Mouse (Mus musculus) lung, embryonic 15.5 days (tissue): ENCODE results near the gene Rreb1. TPM values are rescaled to one million over a fixed set of nuclear protein-coding genes. Genes with fewer than 3 reads are reported as not detected.

Experiments
- ATAC-seq: fragments of 200-750 bp; cut with Nextera tagmentation; 2 replicates; pipeline ENCODE4 v1.8.0; 2017; ENCODE audit warnings: moderate number of reproducible peaks, borderline replicate concordance; ENCODE audit not compliant: low FRiP score, low TSS enrichment; ENCODE audit errors: extremely low read depth
- H3K27ac ChIP-seq: fragments of 300-500 bp; sonication (generic); 2 replicates; pipeline ENCODE4 v1.5.1; 2015; ENCODE audit warnings: moderate library complexity, mild to moderate bottlenecking, inconsistent platforms
- H3K27me3 ChIP-seq: fragments of 300-500 bp; sonication (generic); 2 replicates; pipeline ENCODE4 v1.6.1; 2015; ENCODE audit warnings: inconsistent platforms
- H3K36me3 ChIP-seq: fragments of 300-500 bp; sonication (generic); 2 replicates; pipeline ENCODE4 v1.6.1; 2015; ENCODE audit warnings: inconsistent platforms
- H3K4me1 ChIP-seq: fragments of 300-500 bp; sonication (generic); 2 replicates; pipeline ENCODE4 v1.6.1; 2015; ENCODE audit warnings: inconsistent platforms
- H3K4me2 ChIP-seq: fragments of 300-500 bp; sonication (generic); 2 replicates; pipeline ENCODE4 v1.6.1; 2015; ENCODE audit warnings: inconsistent platforms, mild to moderate bottlenecking, moderate library complexity
- H3K4me3 ChIP-seq: fragments of 300-500 bp; sonication (generic); 2 replicates; pipeline ENCODE4 v1.5.1; 2015; ENCODE audit warnings: mild to moderate bottlenecking, inconsistent platforms
- H3K9ac ChIP-seq: fragments of 300-500 bp; sonication (generic); 2 replicates; pipeline ENCODE4 v1.6.1; 2015; ENCODE audit warnings: inconsistent platforms
- H3K9me3 ChIP-seq: fragments of 300-500 bp; sonication (generic); 2 replicates; pipeline ENCODE4 v1.6.1; 2016; ENCODE audit warnings: inconsistent platforms
- WGBS: fragments of 180-500 bp; shearing (Covaris S2); methylation state at CpG from one replicate; pipeline ENCODE4 v1.1.7; 2015; 5-methylcytosine and 5-hydroxymethylcytosine counted together
- polyA plus RNA-seq: library from polyadenylated mRNA; unstranded; fragments of >200 nt; fragmentation: Nextera tagmentation; extraction: Ambion mirVana; gene quantifications from 2 replicates; pipeline ENCODE4 v1.2.1, GENCODE M21; 2015

The Rreb1 gene
- polyA plus RNA-seq, 1 experiment from 2014 or later: 17.9 TPM

- Histone ChIP-seq H3K27me3 (no peaks in the 10 kb centered on the region), H3K27ac (no peak overlapping the region), H3K4me2 (no peak overlapping the region), H3K9ac (no peak overlapping the region), H3K9me3 (no peaks in the 10 kb centered on the region), H3K4me3 (no peak overlapping the region), H3K4me1 (peaks cover 35% of the 10 kb centered on the region), H3K36me3 (no peaks in the 10 kb centered on the region)
- ATAC-seq: no peak
- 73% methylated on average over 9 of the region's 9 CpGs for WGBS
These were observed 68.9 kb downstream of the Rreb1 start for GRCm38 (mm10) chr13:37846962-37847570.

- Histone ChIP-seq H3K9ac (no peak overlapping the region), H3K9me3 (no peaks in the 10 kb centered on the region), H3K27ac (no peak overlapping the region), H3K4me2 (no peak overlapping the region), H3K27me3 (no peaks in the 10 kb centered on the region), H3K36me3 (no peaks in the 10 kb centered on the region), H3K4me3 (no peak overlapping the region), H3K4me1 (peaks cover 38% of the 10 kb centered on the region)
- WGBS: 79% methylated on average over 17 of the region's 17 CpGs
- ATAC-seq: no peak
These were observed 69.6 kb downstream of the Rreb1 start for GRCm38 (mm10) chr13:37847601-37848358.

GRCm38 (mm10) chr13:37848438-37848837 is 70.2 kb downstream of the Rreb1 start:
- Histone ChIP-seq H3K36me3 (no peaks in the 10 kb centered on the region), H3K9me3 (no peaks in the 10 kb centered on the region), H3K4me3 (no peak overlapping the region), H3K4me2 (no peak overlapping the region), H3K9ac (no peak overlapping the region), H3K27me3 (no peaks in the 10 kb centered on the region), H3K27ac (no peak overlapping the region), H3K4me1 (peaks cover 39% of the 10 kb centered on the region)
- no peak for ATAC-seq
- 75% methylated on average over 5 of the region's 5 CpGs for WGBS

GRCm38 (mm10) chr13:37851617-37852016 is 73.4 kb downstream of the Rreb1 start:
- H3K4me2 ChIP-seq: no peak overlapping the region
- ATAC-seq: no peak
- H3K4me1 ChIP-seq: peaks cover 41% of the 10 kb centered on the region
- no peaks in the 10 kb centered on the region for H3K27me3 ChIP-seq
- no peaks in the 10 kb centered on the region for H3K9me3 ChIP-seq
- WGBS: 69% methylated on average over 5 of the region's 5 CpGs
- H3K9ac ChIP-seq: no peak overlapping the region
- no peak overlapping the region for H3K27ac ChIP-seq
- no peaks in the 10 kb centered on the region for H3K36me3 ChIP-seq
- no peak overlapping the region for H3K4me3 ChIP-seq

GRCm38 (mm10) chr13:37852850-37853249 is 74.7 kb downstream of the Rreb1 start:
- ATAC-seq: no peak
- WGBS: 63% methylated on average over 3 of the region's 3 CpGs
- no peaks in the 10 kb centered on the region for H3K9me3 ChIP-seq
- peaks cover 51% of the 10 kb centered on the region for H3K4me1 ChIP-seq
- H3K4me3 ChIP-seq: no peak overlapping the region
- no peaks in the 10 kb centered on the region for H3K27me3 ChIP-seq
- H3K4me2 ChIP-seq: no peak overlapping the region
- H3K27ac ChIP-seq: peak overlapping the region; percentile 11; the same call in 1 of the 2 replicates
- no peak overlapping the region for H3K9ac ChIP-seq
- no peaks in the 10 kb centered on the region for H3K36me3 ChIP-seq

- no peaks in the 10 kb centered on the region for H3K27me3 ChIP-seq
- no peak overlapping the region for H3K4me2 ChIP-seq
- H3K4me1 ChIP-seq: peaks cover 57% of the 10 kb centered on the region
- H3K27ac ChIP-seq: peak overlapping the region; percentile 41; the same call in 1 of the 2 replicates
- H3K9me3 ChIP-seq: no peaks in the 10 kb centered on the region
- no peak overlapping the region for H3K4me3 ChIP-seq
- no peaks in the 10 kb centered on the region for H3K36me3 ChIP-seq
- no peak for ATAC-seq
- H3K9ac ChIP-seq: no peak overlapping the region
- 28% methylated on average over 4 of the region's 4 CpGs for WGBS
These were observed 75.2 kb downstream of the Rreb1 start for GRCm38 (mm10) chr13:37853441-37853840.

GRCm38 (mm10) chr13:37854031-37854431 is 75.8 kb downstream of the Rreb1 start:
- Histone ChIP-seq H3K36me3 (no peaks in the 10 kb centered on the region), H3K4me3 (peak overlapping the region; percentile 12), H3K4me1 (peaks cover 63% of the 10 kb centered on the region), H3K27me3 (no peaks in the 10 kb centered on the region), H3K9ac (peak overlapping the region; percentile 27; the same call in 1 of the 2 replicates), H3K9me3 (no peaks in the 10 kb centered on the region), H3K4me2 (peak overlapping the region; percentile 57), H3K27ac (peak overlapping the region; percentile 84)
- WGBS: 4% methylated on average over 14 of the region's 14 CpGs
- peak; percentile 39; the same call in 1 of the 2 replicates for ATAC-seq

GRCm38 (mm10) chr13:37854455-37855220 is 76.4 kb downstream of the Rreb1 start:
- H3K9ac ChIP-seq: no peak overlapping the region
- no peak for ATAC-seq
- H3K27me3 ChIP-seq: no peaks in the 10 kb centered on the region
- peak overlapping the region; percentile 12 for H3K4me3 ChIP-seq
- H3K27ac ChIP-seq: peak overlapping the region; percentile 84
- peaks cover 63% of the 10 kb centered on the region for H3K4me1 ChIP-seq
- no peaks in the 10 kb centered on the region for H3K36me3 ChIP-seq
- H3K9me3 ChIP-seq: no peaks in the 10 kb centered on the region
- peak overlapping the region; percentile 57 for H3K4me2 ChIP-seq
- 21% methylated on average over 14 of the region's 14 CpGs for WGBS

- Histone ChIP-seq H3K9me3 (no peaks in the 10 kb centered on the region), H3K4me3 (no peak overlapping the region), H3K4me2 (peak overlapping the region; percentile 57; the same call in 1 of the 2 replicates), H3K36me3 (no peaks in the 10 kb centered on the region), H3K4me1 (peaks cover 63% of the 10 kb centered on the region), H3K27me3 (no peaks in the 10 kb centered on the region), H3K9ac (no peak overlapping the region), H3K27ac (peak overlapping the region; percentile 84)
- 36% methylated on average over 3 of the region's 3 CpGs for WGBS
- ATAC-seq: no peak
These were observed 77.1 kb downstream of the Rreb1 start for GRCm38 (mm10) chr13:37855221-37855757.

GRCm38 (mm10) chr13:37855765-37856164 is 77.6 kb downstream of the Rreb1 start:
- Histone ChIP-seq H3K27ac (no peak overlapping the region), H3K4me2 (no peak overlapping the region), H3K4me3 (no peak overlapping the region), H3K4me1 (peaks cover 63% of the 10 kb centered on the region), H3K9ac (no peak overlapping the region), H3K9me3 (no peaks in the 10 kb centered on the region), H3K36me3 (no peaks in the 10 kb centered on the region), H3K27me3 (no peaks in the 10 kb centered on the region)
- no peak for ATAC-seq

GRCm38 (mm10) chr13:37856537-37856936 is 78.3 kb downstream of the Rreb1 start:
- Histone ChIP-seq H3K4me3 (no peak overlapping the region), H3K9me3 (no peaks in the 10 kb centered on the region), H3K4me1 (peaks cover 70% of the 10 kb centered on the region), H3K9ac (no peak overlapping the region), H3K27ac (no peak overlapping the region), H3K36me3 (no peaks in the 10 kb centered on the region), H3K4me2 (peak overlapping the region; percentile 94), H3K27me3 (no peaks in the 10 kb centered on the region)
- 23% methylated on average over 2 of the region's 2 CpGs for WGBS
- ATAC-seq: no peak
